9 mouse cellular contexts compared by ENCODE assay signal in genomic region chr11:72265483-72265882, GRCm38 (mm10). TPM values are rescaled to one million over a fixed set of nuclear protein-coding genes. Genes with fewer than 3 reads are reported as not detected.
A peak's percentile ranks its signal among the peaks of the same experiment; 100 is the strongest.
DNase-seq lines count a peak whose midpoint lies in the region; ATAC-seq lines count a peak whose summit lies in the region.
"Had no signal": no experiment of that assay in that cellular context is flagged by ENCODE, and none has a peak within 500 bp of the region (broad histone marks: within the 10 kb centered on the region; RNA-seq: fewer than 3 reads in every experiment).

No protein-coding gene starts in this region.

- H3K4me1 ChIP-seq in embryonic facial prominence, embryonic 13.5 days, result peaks cover 18% of the 10 kb centered on the region
- H3K4me1 ChIP-seq in hindbrain, embryonic 11.5 days (replicated peaks; ENCODE audit: control insufficient read depth, insufficient read depth, low read length), result no peaks in the 10 kb centered on the region; the same call in none of the 2 replicates
- peaks cover 6% of the 10 kb centered on the region for H3K4me1 ChIP-seq in midbrain, embryonic 11.5 days (ENCODE audit: control insufficient read depth, insufficient read depth, low read length)

- H3K4me3 ChIP-seq in embryonic facial prominence, embryonic 13.5 days, result peak overlapping the region; percentile 47
- no peak overlapping the region for H3K4me3 ChIP-seq in hindbrain, embryonic 11.5 days (ENCODE audit: low read depth, low read length)
- H3K4me3 ChIP-seq in midbrain, embryonic 11.5 days (ENCODE audit: low read depth, low read length), result no peak overlapping the region

- no peaks in the 10 kb centered on the region for H3K9me3 ChIP-seq in embryonic facial prominence, embryonic 13.5 days
- H3K9me3 ChIP-seq in hindbrain, embryonic 11.5 days (ENCODE audit: control insufficient read depth, low read length), result no peaks in the 10 kb centered on the region
- no peaks in the 10 kb centered on the region for H3K9me3 ChIP-seq in midbrain, embryonic 11.5 days (ENCODE audit: control insufficient read depth, low read length)
- H3K9me3 ChIP-seq: liver, embryonic 13.5 days had no signal

- 0 out of 2 replicates have a peak overlapping the region, but pooled peaks have one; percentile 65 for H3K9ac ChIP-seq in embryonic facial prominence, embryonic 13.5 days
- H3K9ac ChIP-seq in hindbrain, embryonic 11.5 days (ENCODE audit: low read depth, low read length), result no peak overlapping the region
- H3K9ac ChIP-seq in midbrain, embryonic 11.5 days (ENCODE audit: low read length), result no peak overlapping the region

- H3K4me2 ChIP-seq in embryonic facial prominence, embryonic 13.5 days, result peak overlapping the region; percentile 82
- no peak overlapping the region for H3K4me2 ChIP-seq in hindbrain, embryonic 11.5 days (replicated peaks; ENCODE audit: low read depth, low read length)
- no peak overlapping the region for H3K4me2 ChIP-seq in midbrain, embryonic 11.5 days

- no peak for ATAC-seq in embryonic facial prominence, embryonic 13.5 days (ENCODE audit: insufficient number of reproducible peaks, insufficient read depth, low FRiP score, low TSS enrichment, low read depth)
- no peak for ATAC-seq in hindbrain, embryonic 11.5 days (ENCODE audit: low FRiP score)
- no peak for ATAC-seq in midbrain, embryonic 11.5 days (ENCODE audit: low FRiP score)

- WGBS in embryonic facial prominence, embryonic 13.5 days, result 6% methylated on average over 11 of the region's 11 CpGs
- 4% methylated on average over 11 of the region's 11 CpGs for WGBS in hindbrain, embryonic 11.5 days
- 8% methylated on average over 11 of the region's 11 CpGs for WGBS in midbrain, embryonic 11.5 days

- peaks cover 54% of the 10 kb centered on the region for H3K27me3 ChIP-seq in embryonic facial prominence, embryonic 13.5 days
- H3K27me3 ChIP-seq in hindbrain, embryonic 11.5 days (ENCODE audit: control insufficient read depth, insufficient read depth, low read length), result peaks cover 28% of the 10 kb centered on the region
- peaks cover 23% of the 10 kb centered on the region for H3K27me3 ChIP-seq in midbrain, embryonic 11.5 days (ENCODE audit: control insufficient read depth, insufficient read depth, low read length)

- peak; percentile 22 to 66 for DNase-seq in adrenal gland, adult (ENCODE audit: inconsistent age in 2 of 2, low spot score in 1 of 2)
- no peak for DNase-seq in adrenal gland, postnatal 4 days (ENCODE audit: low spot score in 2 of 2)
- DNase-seq in ZHBTc4 (ENCODE audit: low read depth, low spot score) (peak; percentile 34), MN1 (ENCODE audit: low spot score) (no peak)
- DNase-seq in hindbrain, embryonic 11.5 days (ENCODE audit: low spot score), result peak; percentile 21
- peak; percentile 87 for DNase-seq in midbrain, embryonic 11.5 days (ENCODE audit: low spot score, missing footprints)
- no peak for DNase-seq in urinary bladder, postnatal 14 days (ENCODE audit: low spot score)
- DNase-seq: liver, embryonic 13.5 days had no signal

- H3K27ac ChIP-seq in embryonic facial prominence, embryonic 13.5 days, result no peak overlapping the region
- H3K27ac ChIP-seq in hindbrain, embryonic 11.5 days (ENCODE audit: low read depth, low read length), result no peak overlapping the region
- H3K27ac ChIP-seq in midbrain, embryonic 11.5 days (ENCODE audit: low read depth, low read length), result no peak overlapping the region
- H3K27ac ChIP-seq: liver, embryonic 13.5 days had no signal

- no peaks in the 10 kb centered on the region for H3K36me3 ChIP-seq in embryonic facial prominence, embryonic 13.5 days
- no peaks in the 10 kb centered on the region for H3K36me3 ChIP-seq in hindbrain, embryonic 11.5 days (ENCODE audit: control insufficient read depth, insufficient read depth, low read length)
- H3K36me3 ChIP-seq in midbrain, embryonic 11.5 days (ENCODE audit: control insufficient read depth, insufficient read depth, low read length), result no peaks in the 10 kb centered on the region
- H3K36me3 ChIP-seq: liver, embryonic 13.5 days had no signal

RNA-seq across cellular contexts. Expression of gene Slc13a5, which starts 1.5 kb away (rescaled TPM):
- under 1 TPM; 0.25 to 0.51 TPM for total RNA-seq in adrenal gland, postnatal 4 days (2021)
- polyA plus RNA-seq in embryonic facial prominence, embryonic 13.5 days (2015; fragmentation: Nextera tagmentation; extraction: Ambion mirVana), result 1.6 and 4.7 TPM in 2 replicates
- polyA plus RNA-seq in hindbrain, embryonic 11.5 days (2014; fragmentation: Nextera tagmentation; extraction: Ambion mirVana), result 0.29 and 0.32 TPM in 2 replicates
- 0.21 and 0.29 TPM in 2 replicates for polyA plus RNA-seq in midbrain, embryonic 11.5 days (2014; fragmentation: Nextera tagmentation; extraction: Ambion mirVana)
- polyA plus RNA-seq: liver, embryonic 13.5 days had no signal

RNA-seq across cellular contexts. Expression of gene Xaf1, which starts 35.9 kb away (rescaled TPM):
- 10 to 100 TPM; 19.5 to 23.8 TPM for total RNA-seq in adrenal gland, postnatal 4 days (2021)
- 2.2 and 2.3 TPM in 2 replicates for polyA plus RNA-seq in embryonic facial prominence, embryonic 13.5 days (2015; fragmentation: Nextera tagmentation; extraction: Ambion mirVana)
- polyA plus RNA-seq in hindbrain, embryonic 11.5 days (2014; fragmentation: Nextera tagmentation; extraction: Ambion mirVana), result 0.98 and 1.3 TPM in 2 replicates
- polyA plus RNA-seq in midbrain, embryonic 11.5 days (2014; fragmentation: Nextera tagmentation; extraction: Ambion mirVana), result 1.3 and 1.4 TPM in 2 replicates

RNA-seq across cellular contexts. Expression of gene Fbxo39, which starts 48.8 kb away (rescaled TPM):
- not detected for total RNA-seq in adrenal gland, postnatal 4 days (2021)
- not detected in 2 replicates for polyA plus RNA-seq in embryonic facial prominence, embryonic 13.5 days (2015; fragmentation: Nextera tagmentation; extraction: Ambion mirVana)
- polyA plus RNA-seq in hindbrain, embryonic 11.5 days (2014; fragmentation: Nextera tagmentation; extraction: Ambion mirVana), result not detected in 2 replicates
- not detected in 2 replicates for polyA plus RNA-seq in midbrain, embryonic 11.5 days (2014; fragmentation: Nextera tagmentation; extraction: Ambion mirVana)
- polyA plus RNA-seq: liver, embryonic 13.5 days had no signal

RNA-seq across cellular contexts. Expression of gene Med31, which starts 50.1 kb away (rescaled TPM):
- 10 to 100 TPM; 14.8 to 15.0 TPM for total RNA-seq in adrenal gland, postnatal 4 days (2021)
- polyA plus RNA-seq in embryonic facial prominence, embryonic 13.5 days (2015; fragmentation: Nextera tagmentation; extraction: Ambion mirVana), result 50.3 and 55.3 TPM in 2 replicates
- polyA plus RNA-seq in hindbrain, embryonic 11.5 days (2014; fragmentation: Nextera tagmentation; extraction: Ambion mirVana), result 58.8 and 61.7 TPM in 2 replicates
- polyA plus RNA-seq in midbrain, embryonic 11.5 days (2014; fragmentation: Nextera tagmentation; extraction: Ambion mirVana), result 55.7 and 56.7 TPM in 2 replicates

RNA-seq across cellular contexts. Expression of gene Txndc17, which starts 58.1 kb away (rescaled TPM):
- total RNA-seq in adrenal gland, postnatal 4 days (2021), result 10 to 100 TPM; 68.2 to 71.9 TPM
- 243 and 259 TPM in 2 replicates for polyA plus RNA-seq in embryonic facial prominence, embryonic 13.5 days (2015; fragmentation: Nextera tagmentation; extraction: Ambion mirVana)
- polyA plus RNA-seq in hindbrain, embryonic 11.5 days (2014; fragmentation: Nextera tagmentation; extraction: Ambion mirVana), result 169 and 181 TPM in 2 replicates
- 163 and 168 TPM in 2 replicates for polyA plus RNA-seq in midbrain, embryonic 11.5 days (2014; fragmentation: Nextera tagmentation; extraction: Ambion mirVana)

Comparison
In these comparisons a context has a peak if more than half of its experiments do, and no peak if none do; other contexts are left out.
1. DNase-seq: peak in adrenal gland, adult (2 of 2), ZHBTc4 (single experiment), hindbrain, embryonic 11.5 days (single experiment) and midbrain, embryonic 11.5 days (single experiment); none in adrenal gland, postnatal 4 days (0 of 2), MN1 (single experiment) and urinary bladder, postnatal 14 days (single experiment).